Mouse (Mus musculus) midbrain, embryonic 13.5 days (tissue): ENCODE data around the gene Trim80. TPM values are rescaled to one million over a fixed set of nuclear protein-coding genes. Genes with fewer than 3 reads are reported as not detected.

Source experiments
- ATAC-seq: fragments of 200-750 bp; cut with Nextera tagmentation; 2 replicates; pipeline ENCODE4 v1.8.0; 2017; ENCODE audit warnings: mild to moderate bottlenecking, moderate TSS enrichment, moderate library complexity
- H3K27ac ChIP-seq: fragments of 300-500 bp; sonication (generic); 2 replicates; pipeline ENCODE4 v1.5.1; 2015; ENCODE audit warnings: inconsistent platforms, mild to moderate bottlenecking, moderate library complexity
- H3K27me3 ChIP-seq: fragments of 300-500 bp; sonication (generic); 2 replicates; pipeline ENCODE4 v1.6.1; 2015; ENCODE audit warnings: mild to moderate bottlenecking, inconsistent platforms
- H3K36me3 ChIP-seq: fragments of 300-500 bp; sonication (generic); 2 replicates; pipeline ENCODE4 v1.6.1; 2015; ENCODE audit warnings: mild to moderate bottlenecking, inconsistent platforms
- H3K4me1 ChIP-seq: fragments of 300-500 bp; sonication (generic); replicated peaks from 2 replicates; pipeline ENCODE4 v1.6.1; 2015; ENCODE audit warnings: inconsistent platforms
- H3K4me2 ChIP-seq: fragments of 300-500 bp; sonication (generic); replicated peaks from 2 replicates; pipeline ENCODE4 v1.6.1; 2015; ENCODE audit warnings: moderate library complexity, mild to moderate bottlenecking, inconsistent platforms
- H3K4me3 ChIP-seq: fragments of 300-500 bp; sonication (generic); replicated peaks from 2 replicates; pipeline ENCODE4 v1.5.1; 2015; ENCODE audit warnings: mild to moderate bottlenecking, inconsistent platforms
- H3K9ac ChIP-seq: fragments of 300-500 bp; sonication (generic); replicated peaks from 2 replicates; pipeline ENCODE4 v1.6.1; 2015; ENCODE audit warnings: mild to moderate bottlenecking, inconsistent platforms
- H3K9me3 ChIP-seq: fragments of 300-500 bp; sonication (generic); 2 replicates; pipeline ENCODE4 v1.6.1; 2016; ENCODE audit warnings: mild to moderate bottlenecking, inconsistent platforms
- WGBS: fragments of 180-500 bp; shearing (Covaris S2); methylation state at CpG from one replicate; pipeline ENCODE4 v1.1.7; 2015; 5-methylcytosine and 5-hydroxymethylcytosine counted together
- polyA plus RNA-seq: library from polyadenylated mRNA; unstranded; fragments of >200 nt; fragmentation: Nextera tagmentation; extraction: Ambion mirVana; gene quantifications from 2 replicates; pipeline ENCODE4 v1.2.1, GENCODE M21; 2015

Trim80 gene
- polyA plus RNA-seq, 1 experiment from 2014 or later = not detected

GRCm38 (mm10) chr11:115432814-115433213, 7.5 kb upstream of the Trim80 start:
- peaks cover 49% of the 10 kb centered on the region for H3K36me3 ChIP-seq
- H3K27ac ChIP-seq = no peak overlapping the region
- no peak overlapping the region for H3K4me2 ChIP-seq
- peaks cover 19% of the 10 kb centered on the region for H3K4me1 ChIP-seq
- H3K9ac ChIP-seq = no peak overlapping the region
- 83% methylated on average over 4 of the region's 4 CpGs for WGBS
- ATAC-seq = no peak
- H3K9me3 ChIP-seq = no peaks in the 10 kb centered on the region
- H3K27me3 ChIP-seq = no peaks in the 10 kb centered on the region
- H3K4me3 ChIP-seq = no peak overlapping the region

- H3K36me3 ChIP-seq = peaks cover 49% of the 10 kb centered on the region
- H3K4me3 ChIP-seq = no peak overlapping the region
- H3K9ac ChIP-seq = no peak overlapping the region
- H3K27me3 ChIP-seq = no peaks in the 10 kb centered on the region
- 83% methylated on average over 6 of the region's 6 CpGs for WGBS
- no peak overlapping the region for H3K27ac ChIP-seq
- peaks cover 16% of the 10 kb centered on the region for H3K4me1 ChIP-seq
- no peak for ATAC-seq
- no peak overlapping the region for H3K4me2 ChIP-seq
- H3K9me3 ChIP-seq = no peaks in the 10 kb centered on the region
Observed at GRCm38 (mm10) chr11:115433342-115433741, 7.0 kb upstream of the Trim80 start.

GRCm38 (mm10) chr11:115435596-115436337, 4.6 kb upstream of the Trim80 start:
- Histone ChIP-seq H3K9ac (peak overlapping the region; percentile 58), H3K27ac (no peak overlapping the region), H3K27me3 (no peaks in the 10 kb centered on the region), H3K9me3 (no peaks in the 10 kb centered on the region), H3K4me3 (peak overlapping the region; percentile 31), H3K4me1 (peaks cover 16% of the 10 kb centered on the region), H3K36me3 (peaks cover 26% of the 10 kb centered on the region), H3K4me2 (peak overlapping the region; percentile 61)
- ATAC-seq = peak; percentile 71; the same call in 1 of the 2 replicates
- WGBS = 3% methylated on average over 31 of the region's 31 CpGs

GRCm38 (mm10) chr11:115437571-115438122, 2.7 kb upstream of the Trim80 start:
- no peaks in the 10 kb centered on the region for H3K9me3 ChIP-seq
- H3K27me3 ChIP-seq = no peaks in the 10 kb centered on the region
- WGBS = 90% methylated on average over 5 of the region's 5 CpGs
- H3K27ac ChIP-seq = no peak overlapping the region
- no peak overlapping the region for H3K4me3 ChIP-seq
- peaks cover 16% of the 10 kb centered on the region for H3K4me1 ChIP-seq
- no peak overlapping the region for H3K4me2 ChIP-seq
- ATAC-seq = no peak
- no peak overlapping the region for H3K9ac ChIP-seq
- peaks cover 7% of the 10 kb centered on the region for H3K36me3 ChIP-seq

GRCm38 (mm10) chr11:115439326-115439725, 1.0 kb upstream of the Trim80 start:
- Histone ChIP-seq H3K4me3 (no peak overlapping the region), H3K9ac (no peak overlapping the region), H3K9me3 (no peaks in the 10 kb centered on the region), H3K27ac (no peak overlapping the region), H3K27me3 (no peaks in the 10 kb centered on the region), H3K4me2 (no peak overlapping the region), H3K36me3 (no peaks in the 10 kb centered on the region), H3K4me1 (peaks cover 16% of the 10 kb centered on the region)
- 91% methylated on average over 3 of the region's 3 CpGs for WGBS
- ATAC-seq = no peak

- no peak overlapping the region for H3K9ac ChIP-seq
- no peaks in the 10 kb centered on the region for H3K27me3 ChIP-seq
- H3K36me3 ChIP-seq = no peaks in the 10 kb centered on the region
- H3K4me3 ChIP-seq = no peak overlapping the region
- WGBS = 54% methylated on average over 15 of the region's 15 CpGs
- no peak for ATAC-seq
- H3K27ac ChIP-seq = no peak overlapping the region
- peaks cover 4% of the 10 kb centered on the region for H3K4me1 ChIP-seq
- no peak overlapping the region for H3K4me2 ChIP-seq
- no peaks in the 10 kb centered on the region for H3K9me3 ChIP-seq
Observed at GRCm38 (mm10) chr11:115441417-115441816, 1.1 kb downstream of the Trim80 start.

- H3K9me3 ChIP-seq = no peaks in the 10 kb centered on the region
- no peaks in the 10 kb centered on the region for H3K36me3 ChIP-seq
- H3K4me1 ChIP-seq = no peaks in the 10 kb centered on the region
- no peaks in the 10 kb centered on the region for H3K27me3 ChIP-seq
- H3K4me2 ChIP-seq = no peak overlapping the region
- no peak for ATAC-seq
- H3K4me3 ChIP-seq = no peak overlapping the region
- no peak overlapping the region for H3K9ac ChIP-seq
- H3K27ac ChIP-seq = no peak overlapping the region
- 86% methylated on average over 3 of the region's 3 CpGs for WGBS
Observed at GRCm38 (mm10) chr11:115446906-115447305, 6.6 kb downstream of the Trim80 start.

- no peak for ATAC-seq
Observed at GRCm38 (mm10) chr11:115447321-115447885, 7.1 kb downstream of the Trim80 start.

GRCm38 (mm10) chr11:115448075-115448474, 7.7 kb downstream of the Trim80 start:
- Histone ChIP-seq H3K4me2 (no peak overlapping the region), H3K27ac (no peak overlapping the region), H3K27me3 (no peaks in the 10 kb centered on the region), H3K9me3 (no peaks in the 10 kb centered on the region), H3K4me1 (no peaks in the 10 kb centered on the region), H3K36me3 (no peaks in the 10 kb centered on the region), H3K4me3 (no peak overlapping the region), H3K9ac (no peak overlapping the region)
- WGBS = 84% methylated on average over 16 of the region's 16 CpGs
- no peak for ATAC-seq

More at GRCm38 (mm10) chr11:115447321-115447885, 7.1 kb downstream of the Trim80 start:
- H3K27me3 ChIP-seq = no peaks in the 10 kb centered on the region
- H3K4me2 ChIP-seq = no peak overlapping the region
- 83% methylated on average over 11 of the region's 11 CpGs for WGBS
- H3K4me3 ChIP-seq = no peak overlapping the region
- H3K9me3 ChIP-seq = no peaks in the 10 kb centered on the region
- no peak overlapping the region for H3K27ac ChIP-seq
- H3K36me3 ChIP-seq = no peaks in the 10 kb centered on the region
- H3K4me1 ChIP-seq = no peaks in the 10 kb centered on the region
- no peak overlapping the region for H3K9ac ChIP-seq

- H3K36me3 ChIP-seq = no peaks in the 10 kb centered on the region
- no peaks in the 10 kb centered on the region for H3K27me3 ChIP-seq
- no peak overlapping the region for H3K4me3 ChIP-seq
- WGBS = 61% methylated on average over 7 of the region's 7 CpGs
- H3K9me3 ChIP-seq = no peaks in the 10 kb centered on the region
- H3K27ac ChIP-seq = no peak overlapping the region
- H3K4me1 ChIP-seq = no peaks in the 10 kb centered on the region
- no peak for ATAC-seq
- no peak overlapping the region for H3K9ac ChIP-seq
- no peak overlapping the region for H3K4me2 ChIP-seq
Observed at GRCm38 (mm10) chr11:115448998-115449397, 8.7 kb downstream of the Trim80 start.

- 93% methylated on average over 7 of the region's 7 CpGs for WGBS
- H3K9ac ChIP-seq = no peak overlapping the region
- no peak for ATAC-seq
- H3K9me3 ChIP-seq = no peaks in the 10 kb centered on the region
- no peak overlapping the region for H3K4me3 ChIP-seq
- H3K4me2 ChIP-seq = no peak overlapping the region
- H3K27me3 ChIP-seq = no peaks in the 10 kb centered on the region
- no peak overlapping the region for H3K27ac ChIP-seq
- H3K4me1 ChIP-seq = no peaks in the 10 kb centered on the region
- no peaks in the 10 kb centered on the region for H3K36me3 ChIP-seq
Observed at GRCm38 (mm10) chr11:115450176-115450575, 9.8 kb downstream of the Trim80 start.

GRCm38 (mm10) chr11:115451781-115452241, 11.5 kb downstream of the Trim80 start:
- H3K4me3 ChIP-seq = no peak overlapping the region
- H3K27me3 ChIP-seq = no peaks in the 10 kb centered on the region
- H3K9ac ChIP-seq = no peak overlapping the region
- H3K4me1 ChIP-seq = no peaks in the 10 kb centered on the region
- H3K4me2 ChIP-seq = no peak overlapping the region
- WGBS = 89% methylated on average over 8 of the region's 8 CpGs
- no peaks in the 10 kb centered on the region for H3K36me3 ChIP-seq
- no peak for ATAC-seq
- H3K9me3 ChIP-seq = no peaks in the 10 kb centered on the region
- no peak overlapping the region for H3K27ac ChIP-seq
